Mouse (Mus musculus): ENCODE results near the gene Inpp4b.

The Inpp4b gene

DNA sequence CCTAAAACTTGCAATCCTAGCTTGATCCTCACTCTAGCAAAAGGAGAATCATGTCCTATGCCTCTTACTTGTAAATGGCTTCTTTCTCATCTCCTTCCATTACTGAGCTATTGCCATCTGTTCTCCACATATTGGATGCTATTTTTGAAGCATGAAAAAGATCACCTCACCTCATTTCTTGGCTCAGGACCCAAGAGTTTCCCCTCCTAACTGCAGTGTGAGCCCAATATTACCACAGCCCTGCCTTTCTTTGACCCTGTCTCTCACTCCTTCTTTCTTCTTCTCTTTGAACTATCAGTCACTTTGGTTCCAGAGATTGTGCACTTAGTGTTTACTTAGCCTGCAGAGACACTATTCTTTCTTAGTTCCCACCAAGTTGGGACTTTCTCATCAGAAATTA, 489.1 kb downstream of the Inpp4b start:
- no peak for DNase-seq (ENCODE audit: low read depth, low spot score)

DNA sequence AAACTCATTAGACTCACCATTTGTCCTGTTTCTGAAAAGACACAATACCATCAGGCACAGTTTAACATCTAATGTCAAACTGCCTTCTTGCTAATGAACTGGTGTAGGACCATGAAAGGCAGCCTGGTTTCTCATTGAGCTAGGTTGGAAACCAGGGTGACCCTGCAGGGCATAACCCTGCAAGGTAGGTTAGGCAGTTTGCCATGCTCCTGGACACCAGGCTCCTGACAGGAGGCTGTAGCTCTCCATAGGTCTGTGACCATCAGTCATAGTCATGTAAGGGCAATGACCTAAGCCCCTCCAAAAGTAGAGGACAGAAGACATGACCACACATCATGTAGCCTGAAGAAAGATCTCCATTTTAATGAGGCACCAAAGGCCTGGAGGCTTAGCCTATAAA, 491.5 kb downstream of the Inpp4b start:
- no peak for DNase-seq (ENCODE audit: low read depth, low spot score)

GRCm38 (mm10) chr8:81840512-81840911, 498.2 kb downstream of the Inpp4b start:
- no peak for DNase-seq (ENCODE audit: low read depth, low spot score)

- no peak for DNase-seq (ENCODE audit: low read depth, low spot score)
Observed at GRCm38 (mm10) chr8:81844104-81844982, 502.0 kb downstream of the Inpp4b start.

DNA sequence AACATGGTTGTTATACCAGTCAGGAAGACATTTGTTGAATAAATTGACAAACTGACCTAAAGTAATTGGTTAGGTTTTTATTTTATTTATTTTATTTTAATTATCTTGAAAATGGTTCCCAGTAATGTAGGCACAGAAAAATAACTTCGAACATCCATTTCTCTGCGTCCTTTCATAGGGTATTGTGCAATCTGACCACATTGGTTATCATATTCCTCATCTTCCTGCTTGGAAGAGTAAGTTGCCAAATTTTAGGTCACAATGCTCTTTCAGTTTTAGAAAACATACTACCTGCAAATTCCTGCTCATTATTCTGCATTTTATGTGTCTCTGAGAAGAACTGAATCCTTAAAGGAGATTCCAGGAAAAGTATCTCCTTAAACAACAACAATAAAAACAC, 505.6 kb downstream of the Inpp4b start:
- no peak for DNase-seq (ENCODE audit: low read depth, low spot score)

GRCm38 (mm10) chr8:81849976-81850375, 507.6 kb downstream of the Inpp4b start:
- DNase-seq (ENCODE audit: low read depth, low spot score): no peak

DNA sequence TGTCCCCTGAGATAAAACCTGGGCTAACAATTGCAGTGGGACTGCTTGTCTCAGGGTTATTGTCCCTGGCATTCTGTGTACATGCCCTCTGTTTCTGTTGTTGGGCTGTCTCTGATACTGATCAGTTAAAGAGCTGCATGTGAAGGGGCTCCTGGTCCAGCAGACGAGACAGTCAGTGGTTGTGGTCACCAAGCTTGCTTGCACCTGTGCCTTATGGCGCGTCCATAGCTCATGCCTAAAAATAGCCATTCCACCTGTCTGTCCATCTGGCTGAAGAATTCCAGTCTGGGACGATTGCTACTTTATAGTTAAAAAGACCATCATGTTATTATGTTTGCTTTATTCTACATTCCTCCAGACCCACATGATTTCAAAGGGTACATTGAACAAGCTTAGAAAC, 510.8 kb downstream of the Inpp4b start:
- DNase-seq (ENCODE audit: low read depth, low spot score): no peak

DNA sequence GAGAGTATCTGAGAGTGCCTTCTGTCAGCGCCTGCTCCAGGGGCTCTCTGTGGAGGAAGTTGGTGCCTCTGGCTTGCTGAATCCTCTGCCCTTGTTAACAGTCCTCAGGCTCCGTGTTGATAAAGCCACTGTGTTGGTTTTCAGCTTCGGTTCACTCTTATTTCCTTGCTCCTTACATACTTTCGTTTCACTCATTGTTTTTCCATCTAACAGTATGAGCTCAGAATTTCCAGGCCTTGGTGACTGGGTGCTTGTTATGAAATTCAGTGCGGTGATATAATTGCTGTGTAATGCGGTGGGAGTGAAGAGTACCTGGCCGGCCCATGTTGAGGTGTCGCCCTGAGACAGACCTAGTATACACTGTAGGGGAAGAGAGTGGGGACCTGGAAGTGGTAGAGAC, 512.2 kb downstream of the Inpp4b start:
- DNase-seq (ENCODE audit: low read depth, low spot score): no peak

DNA sequence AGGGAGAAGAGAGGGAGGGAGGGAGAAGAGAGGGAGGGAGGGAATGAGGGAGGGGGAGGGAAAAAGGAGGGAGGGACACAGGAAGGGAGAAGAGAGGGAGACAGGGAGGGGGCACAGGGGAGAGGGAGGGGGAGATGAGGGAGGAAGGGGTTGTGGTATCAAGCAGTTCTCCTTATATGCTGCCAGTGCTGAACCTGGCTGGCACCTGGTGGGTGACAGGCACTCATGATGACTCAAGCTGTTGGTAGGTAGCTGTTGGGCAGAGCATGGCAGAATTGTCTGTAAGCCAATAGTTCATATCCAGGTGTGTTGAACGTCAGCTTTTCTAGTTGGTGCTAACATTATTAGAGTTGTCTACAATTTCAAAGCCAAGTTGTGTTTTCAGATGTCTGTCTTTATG, 512.7 kb downstream of the Inpp4b start:
- no peak for DNase-seq (ENCODE audit: low read depth, low spot score)

- DNase-seq (ENCODE audit: low read depth, low spot score): no peak
Observed at GRCm38 (mm10) chr8:81856120-81856519, 513.8 kb downstream of the Inpp4b start.

GRCm38 (mm10) chr8:81856608-81857007, 514.3 kb downstream of the Inpp4b start:
- DNase-seq (ENCODE audit: low read depth, low spot score): no peak

GRCm38 (mm10) chr8:81858393-81858792, 516.0 kb downstream of the Inpp4b start:
- no peak for DNase-seq (ENCODE audit: low read depth, low spot score)

- DNase-seq (ENCODE audit: low read depth, low spot score): no peak
Observed at GRCm38 (mm10) chr8:81859805-81860204, 517.4 kb downstream of the Inpp4b start.

DNA sequence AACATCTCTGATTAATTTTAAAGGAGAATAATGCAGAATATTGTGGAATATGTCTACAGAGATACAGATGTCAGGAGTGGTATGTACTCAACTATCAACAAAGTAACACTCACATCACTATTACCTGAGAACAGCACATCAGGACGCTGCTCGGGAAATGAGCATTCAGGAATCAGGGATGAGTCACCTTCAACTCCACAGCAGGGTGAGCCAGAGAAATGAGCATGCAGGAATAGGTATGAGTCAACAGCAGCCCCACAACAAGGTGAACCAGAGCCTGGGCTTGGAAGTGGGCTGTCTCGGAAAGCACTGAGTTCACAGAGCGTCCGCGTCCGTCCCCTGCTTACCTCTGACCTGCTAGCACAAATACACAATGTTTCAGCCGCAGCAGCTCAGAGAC, 519.0 kb downstream of the Inpp4b start:
- DNase-seq (ENCODE audit: low read depth, low spot score): no peak

DNA sequence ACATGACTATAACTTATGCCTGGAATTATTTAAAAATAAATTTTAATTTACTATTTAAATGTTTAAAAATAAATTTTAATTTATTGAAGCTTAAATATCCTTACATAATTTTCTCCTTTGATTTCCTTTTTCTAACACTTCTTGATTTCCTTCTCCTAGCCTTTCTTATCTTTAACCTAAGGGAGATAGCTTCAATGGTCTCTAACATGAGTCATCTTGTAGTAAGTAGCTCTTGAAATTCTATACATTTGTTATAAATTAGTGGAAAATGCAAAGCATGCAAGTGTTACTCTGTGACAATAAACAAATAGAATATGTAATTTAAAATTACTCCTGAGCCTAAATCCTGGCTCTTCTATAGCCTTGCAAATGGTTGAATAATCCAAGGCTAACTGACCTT, 520.4 kb downstream of the Inpp4b start:
- DNase-seq (ENCODE audit: low read depth, low spot score): no peak

GRCm38 (mm10) chr8:81864318-81864717, 522.0 kb downstream of the Inpp4b start:
- DNase-seq (ENCODE audit: low read depth, low spot score): no peak

DNA sequence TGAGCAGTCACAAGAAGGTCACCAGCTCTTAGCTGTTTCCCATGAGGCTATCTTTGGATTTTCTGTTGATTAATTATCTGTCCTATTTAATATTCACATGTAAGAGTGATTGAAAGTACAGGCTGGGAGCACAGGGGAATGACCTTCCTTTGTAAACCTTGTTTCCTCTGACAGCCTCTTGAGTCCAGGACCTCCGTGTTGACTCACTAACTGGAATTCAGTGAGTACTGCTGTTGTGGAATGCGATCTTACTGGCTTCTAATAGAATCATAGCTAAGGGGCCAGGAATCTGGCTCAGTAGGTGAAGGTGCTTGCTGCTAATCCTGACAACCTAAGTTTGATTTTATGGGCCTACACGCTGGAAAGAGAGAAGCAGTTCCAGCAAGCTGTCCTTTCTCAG, 523.3 kb downstream of the Inpp4b start:
- DNase-seq (ENCODE audit: low read depth, low spot score): no peak

DNA sequence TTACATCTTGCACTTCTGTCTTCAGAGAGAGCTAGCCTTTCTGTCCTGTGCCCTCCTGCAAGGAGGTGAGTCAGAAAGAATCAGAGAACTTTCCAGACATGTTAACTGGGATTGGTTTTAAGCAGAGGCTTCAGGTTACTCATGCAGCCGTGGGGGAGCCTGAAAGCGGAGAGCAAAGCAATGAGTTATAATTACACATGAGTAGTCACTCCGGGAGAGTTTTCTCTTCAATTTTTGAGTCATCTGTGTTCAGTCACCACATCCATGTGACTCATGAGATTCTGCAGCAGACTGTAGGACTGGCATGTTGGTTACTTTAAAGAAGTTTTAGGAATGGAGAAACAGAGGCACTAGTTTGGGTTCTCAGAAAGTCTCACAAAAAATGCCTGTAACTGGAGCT, 524.7 kb downstream of the Inpp4b start:
- DNase-seq (ENCODE audit: low read depth, low spot score): peak; percentile 53

GRCm38 (mm10) chr8:81870466-81870865, 528.1 kb downstream of the Inpp4b start:
- DNase-seq (ENCODE audit: low read depth, low spot score): no peak

- DNase-seq (ENCODE audit: low read depth, low spot score): no peak
Observed at GRCm38 (mm10) chr8:81880071-81880470, 537.7 kb downstream of the Inpp4b start.

DNA sequence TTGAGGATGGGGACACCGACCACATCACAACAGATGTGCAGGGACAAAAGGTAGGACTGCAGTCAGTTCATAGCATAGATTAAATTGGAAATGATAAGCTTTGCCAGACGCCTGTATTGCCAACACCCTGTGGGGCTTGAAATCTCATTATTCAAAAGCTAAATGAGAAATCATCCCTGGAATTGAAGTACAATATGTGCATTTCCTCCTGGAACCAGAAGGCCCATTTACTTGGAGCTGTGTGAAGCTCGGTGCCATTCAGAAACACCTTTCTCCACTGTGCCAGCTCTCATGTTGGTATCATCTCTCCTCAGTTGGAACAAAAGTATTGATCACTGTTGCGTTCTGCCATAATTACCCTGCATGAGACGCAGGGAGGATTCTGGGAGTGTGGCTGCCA, 541.8 kb downstream of the Inpp4b start:
- DNase-seq (ENCODE audit: low read depth, low spot score): no peak

- DNase-seq (ENCODE audit: low read depth, low spot score): no peak
Observed at GRCm38 (mm10) chr8:81888843-81889242, 546.5 kb downstream of the Inpp4b start.

DNA sequence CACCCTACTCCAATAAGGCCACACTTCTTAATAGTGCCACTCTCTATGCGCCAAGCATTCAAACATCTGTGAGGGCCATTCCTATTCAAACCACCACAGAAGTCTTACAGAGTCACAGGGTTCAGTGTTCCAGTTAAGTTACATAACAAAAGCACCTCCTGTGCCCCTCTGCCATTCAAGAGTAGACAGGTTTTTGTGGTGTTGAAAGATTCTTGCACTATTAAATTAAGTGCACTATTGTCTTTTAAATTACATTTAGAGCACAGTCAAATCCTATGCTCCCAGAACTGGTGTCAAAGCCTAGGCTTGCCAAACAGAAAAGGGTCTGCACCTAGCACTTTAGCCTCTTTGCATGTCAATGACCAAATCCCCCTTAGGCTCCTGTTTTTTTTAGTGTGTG, 550.9 kb downstream of the Inpp4b start:
- DNase-seq (ENCODE audit: low read depth, low spot score): no peak

- no peak for DNase-seq (ENCODE audit: low read depth, low spot score)
Observed at GRCm38 (mm10) chr8:81946812-81947211, 604.5 kb downstream of the Inpp4b start.

All from telencephalon, adult 2 months (tissue).